Mouse (Mus musculus): Measurements from ENCODE around the gene Gm12248.

GRCm38 (mm10) chr11:58057455-58057854 is 35.5 kb downstream of the Gm12248 start:
- TF ChIP-seq CTCF (IDR thresholded peaks at IDR 0.05; ENCODE audit: borderline replicate concordance, insufficient read depth, low read depth, low read length) (peak; percentile 78), POLR2A (IDR thresholded peaks at IDR 0.05; ENCODE audit: borderline replicate concordance, insufficient read depth, low read length) (no peak)

All from cerebellum, adult 2 months (tissue).